Comparison of ENCODE assay signal across 22 mouse cellular contexts in the genomic region with DNA sequence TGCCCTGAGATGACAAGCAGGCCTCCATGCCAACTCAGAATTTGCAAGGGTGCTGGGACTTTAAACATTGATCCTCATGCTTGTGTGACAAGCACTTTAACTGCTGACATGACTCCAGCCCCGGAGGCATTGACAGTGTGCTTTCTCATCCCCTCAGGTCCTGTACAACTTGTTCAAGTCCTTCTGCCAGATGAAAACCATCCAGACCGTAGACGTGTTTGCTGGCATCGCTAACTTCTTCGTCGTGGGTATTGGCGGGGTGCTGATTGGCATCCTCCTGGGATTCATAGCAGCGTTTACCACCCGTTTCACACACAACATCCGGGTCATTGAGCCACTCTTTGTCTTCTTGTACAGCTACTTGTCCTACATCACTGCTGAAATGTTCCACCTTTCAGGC. TPM values are rescaled to one million over a fixed set of nuclear protein-coding genes. Genes with fewer than 3 reads are reported as not detected.
"Had no signal": no experiment of that assay in that cellular context is flagged by ENCODE, and none has a peak within 500 bp of the region (broad histone marks: within the 10 kb centered on the region; RNA-seq: fewer than 3 reads in every experiment).

No protein-coding gene starts in this region.

- ATAC-seq: hindbrain, embryonic 16.5 days; inflammation-experienced regulatory T-cells, adult 6 months; intestine, embryonic 15.5 days; intestine, postnatal 0 days; liver, embryonic 12.5 days had no signal

- H3K4me1 ChIP-seq: heart, embryonic 13.5 days; heart, embryonic 15.5 days; intestine, embryonic 15.5 days; limb, embryonic 13.5 days; limb, embryonic 15.5 days; liver, embryonic 12.5 days had no signal

- DNase-seq: heart, adult 18-20 months; heart, postnatal 14 days; heart, postnatal 36 days; kidney, adult 18-20 months; kidney, adult 8-10 months; kidney, postnatal 10 days; kidney, postnatal 25 days; layer of hippocampus, adult 9-11 months; layer of hippocampus, postnatal 36 days; left cerebral cortex, postnatal 4 days had no signal

- H3K27ac ChIP-seq: heart, embryonic 13.5 days; heart, embryonic 15.5 days; hindbrain, embryonic 14.5 days; intestine, embryonic 15.5 days; limb, embryonic 13.5 days; limb, embryonic 15.5 days; liver, embryonic 12.5 days; liver, embryonic 14.5 days had no signal

- H3K9me3 ChIP-seq: heart, embryonic 13.5 days; heart, embryonic 15.5 days; intestine, embryonic 15.5 days; limb, embryonic 13.5 days; limb, embryonic 15.5 days; liver, embryonic 12.5 days had no signal

- H3K36me3 ChIP-seq: heart, embryonic 13.5 days; heart, embryonic 15.5 days; intestine, embryonic 15.5 days; limb, embryonic 13.5 days; limb, embryonic 15.5 days; liver, embryonic 12.5 days had no signal

- H3K9ac ChIP-seq: heart, embryonic 13.5 days; heart, embryonic 15.5 days; hindbrain, embryonic 14.5 days; intestine, embryonic 15.5 days; limb, embryonic 13.5 days; limb, embryonic 15.5 days; liver, embryonic 12.5 days; liver, embryonic 14.5 days had no signal

- H3K4me2 ChIP-seq: heart, embryonic 11.5 days; heart, embryonic 13.5 days; heart, embryonic 15.5 days; hindbrain, embryonic 14.5 days; intestine, embryonic 15.5 days; limb, embryonic 13.5 days; limb, embryonic 15.5 days; liver, embryonic 12.5 days had no signal

- H3K4me3 ChIP-seq: heart, embryonic 13.5 days; heart, embryonic 15.5 days; intestine, embryonic 15.5 days; limb, embryonic 13.5 days; limb, embryonic 15.5 days; liver, embryonic 12.5 days had no signal

- H3K27me3 ChIP-seq: heart, embryonic 15.5 days; intestine, embryonic 15.5 days; limb, embryonic 13.5 days; limb, embryonic 15.5 days; liver, embryonic 12.5 days had no signal

RNA-seq across cellular contexts. Expression of gene Slc9a2, which starts 45.7 kb away (rescaled TPM):
- polyA plus RNA-seq: heart, embryonic 11.5 days; inflammation-experienced regulatory T-cells, adult 6 months; liver, embryonic 12.5 days had no signal
